Mouse (Mus musculus) MEL (cell line): ENCODE measurements around the gene Stk10. TPM values are rescaled to one million over a fixed set of nuclear protein-coding genes. Genes with fewer than 3 reads are reported as not detected.
A peak's percentile ranks its signal among the peaks of the same experiment; 100 is the strongest.

Source experiments
- DNase-seq: peaks from one replicate; pipeline ENCODE4 v3.0.0; 2011; ENCODE audit warnings: low read depth, low spot score
- H3K27ac ChIP-seq: 2 replicates; pipeline ENCODE4 v1.5.1; 2012; ENCODE audit warnings: low read depth, mild to moderate bottlenecking, control low read depth, low read length, moderate library complexity; ENCODE audit not compliant: control insufficient read depth
- H3K27me3 ChIP-seq, 2 experiments: fragments of 150-350 bp in 1 of 2; sonication (generic) in 1 of 2; 2 replicates each; pipeline ENCODE4 v1.6.1; 2012; ENCODE audit warnings: low read length in 2 of 2, mild to moderate bottlenecking in 2 of 2, improper control_type of control experiment in 1 of 2, moderate library complexity in 1 of 2; ENCODE audit not compliant: insufficient read depth in 2 of 2, control insufficient read depth in 1 of 2
- H3K36me3 ChIP-seq, 2 experiments: 2 replicates each; pipeline ENCODE4 v1.6.1; 2012 to 2014; ENCODE audit warnings: low read length in 2 of 2, improper control_type of control experiment in 1 of 2, inconsistent platforms in 1 of 2, mild to moderate bottlenecking in 1 of 2; ENCODE audit not compliant: insufficient read depth in 2 of 2, control insufficient read depth in 1 of 2
- H3K4me1 ChIP-seq, 2 experiments: fragments of 150-350 bp in 1 of 2; sonication (generic) in 1 of 2; 2 replicates each; pipeline ENCODE4 v1.6.1; 2012; ENCODE audit warnings: low read length in 2 of 2, improper control_type of control experiment in 1 of 2, mild to moderate bottlenecking in 1 of 2; ENCODE audit not compliant: insufficient read depth in 2 of 2, control insufficient read depth in 1 of 2
- H3K4me3 ChIP-seq, 2 experiments: fragments of 150-350 bp in 1 of 2; sonication (generic) in 1 of 2; 2 replicates each; pipeline ENCODE4 v1.5.1; 2012; ENCODE audit warnings: low read depth in 2 of 2, low read length in 2 of 2, mild to moderate bottlenecking in 2 of 2, moderate library complexity in 2 of 2, control low read depth in 1 of 2, improper control_type of control experiment in 1 of 2; ENCODE audit not compliant: control insufficient read depth in 1 of 2, insufficient read depth in 1 of 2
- H3K79me2 ChIP-seq: 2 replicates; pipeline ENCODE4 v1.6.1; 2012; ENCODE audit warnings: mild to moderate bottlenecking, low read length, moderate library complexity; ENCODE audit not compliant: control insufficient read depth, poor library complexity, insufficient read depth
- H3K9ac ChIP-seq: 2 replicates; pipeline ENCODE4 v1.6.1; 2012; ENCODE audit warnings: low read depth, mild to moderate bottlenecking, control low read depth, low read length, moderate library complexity; ENCODE audit not compliant: control insufficient read depth, poor library complexity, severe bottlenecking
- H3K9me3 ChIP-seq: fragments of 150-350 bp; sonication (generic); replicated peaks from 2 replicates; pipeline ENCODE4 v1.6.1; 2012; ENCODE audit warnings: mild to moderate bottlenecking, low read length, improper control_type of control experiment, moderate library complexity; ENCODE audit not compliant: insufficient read depth
- BHLHE40 ChIP-seq: IDR thresholded peaks from 2 replicates; pipeline ENCODE4 v1.6.1; 2012; ENCODE audit warnings: low read depth, mild to moderate bottlenecking, inconsistent platforms, low read length, improper control_type of control experiment, borderline replicate concordance
- CHD2 ChIP-seq: IDR thresholded peaks from 2 replicates; pipeline ENCODE4 v1.6.1; 2011; ENCODE audit warnings: low read length, improper control_type of control experiment
- E2F4 ChIP-seq: IDR thresholded peaks from 2 replicates; pipeline ENCODE4 v1.6.1; 2011; ENCODE audit warnings: low read depth, low read length, improper control_type of control experiment, borderline replicate concordance
- ELF1 ChIP-seq: IDR thresholded peaks from 2 replicates; pipeline ENCODE4 v1.6.1; 2014; ENCODE audit warnings: low read depth, mild to moderate bottlenecking, inconsistent platforms, low read length, improper control_type of control experiment, moderate library complexity
- EP300 ChIP-seq, 2 experiments: IDR thresholded peaks; 2 replicates each; pipeline ENCODE4 v1.6.1; 2011; ENCODE audit warnings: improper control_type of control experiment in 2 of 2, low read length in 2 of 2, low read depth in 1 of 2, mild to moderate bottlenecking in 1 of 2
- ETS1 ChIP-seq: IDR thresholded peaks from 2 replicates; pipeline ENCODE4 v1.6.1; 2012; ENCODE audit warnings: low read depth, mild to moderate bottlenecking, inconsistent platforms, low read length, improper control_type of control experiment, moderate library complexity
- GABPA ChIP-seq: IDR thresholded peaks from 2 replicates; pipeline ENCODE4 v1.6.1; 2012; ENCODE audit warnings: low read depth, mild to moderate bottlenecking, inconsistent platforms, low read length, improper control_type of control experiment, moderate library complexity
- GATA1 ChIP-seq: IDR thresholded peaks from 2 replicates; pipeline ENCODE4 v1.6.1; 2011; ENCODE audit warnings: low read depth, low read length, improper control_type of control experiment
- HCFC1 ChIP-seq: IDR thresholded peaks from 2 replicates; pipeline ENCODE4 v1.6.1; 2012; ENCODE audit warnings: low read depth, mild to moderate bottlenecking, inconsistent platforms, low read length, improper control_type of control experiment, moderate library complexity
- JUND ChIP-seq: IDR thresholded peaks from 2 replicates; pipeline ENCODE4 v1.6.1; 2011; ENCODE audit warnings: low read depth, mild to moderate bottlenecking, improper control_type of control experiment, low read length
- KAT2A ChIP-seq: conservative IDR thresholded peaks from 2 replicates; pipeline ENCODE4 v1.6.1; 2012; ENCODE audit warnings: low read depth, low read length, improper control_type of control experiment, inconsistent platforms
- MAFK ChIP-seq: IDR thresholded peaks from 2 replicates; pipeline ENCODE4 v1.6.1; 2011; ENCODE audit warnings: low read depth, mild to moderate bottlenecking, low read length, improper control_type of control experiment, borderline replicate concordance
- MEF2A ChIP-seq: IDR thresholded peaks from 2 replicates; pipeline ENCODE4 v1.6.1; 2014; ENCODE audit warnings: low read depth, mild to moderate bottlenecking, inconsistent platforms, low read length, improper control_type of control experiment; ENCODE audit not compliant: poor library complexity, insufficient replicate concordance, severe bottlenecking; ENCODE audit errors: extremely low read depth
- MXI1 ChIP-seq: IDR thresholded peaks from 2 replicates; pipeline ENCODE4 v1.6.1; 2011; ENCODE audit warnings: mild to moderate bottlenecking, low read depth, low read length, improper control_type of control experiment
- MYB ChIP-seq: IDR thresholded peaks from 2 replicates; pipeline ENCODE4 v1.6.1; 2011; ENCODE audit warnings: mild to moderate bottlenecking, low read depth, low read length, improper control_type of control experiment
- MYC ChIP-seq: IDR thresholded peaks from 2 replicates; pipeline ENCODE4 v1.6.1; 2011; ENCODE audit warnings: low read depth, mild to moderate bottlenecking, low read length, improper control_type of control experiment, moderate library complexity
- NELFE ChIP-seq: IDR thresholded peaks from 2 replicates; pipeline ENCODE4 v1.6.1; 2011; ENCODE audit warnings: low read depth, low read length, improper control_type of control experiment
- NRF1 ChIP-seq: IDR thresholded peaks from 2 replicates; pipeline ENCODE4 v1.6.1; 2014; ENCODE audit warnings: low read depth, mild to moderate bottlenecking, inconsistent platforms, low read length, improper control_type of control experiment, moderate library complexity; ENCODE audit not compliant: poor library complexity, insufficient read depth, severe bottlenecking
- POLR2A ChIP-seq, 2 experiments: IDR thresholded peaks; 2 replicates each; pipeline ENCODE4 v1.6.1; 2011 to 2012; ENCODE audit warnings: low read length in 2 of 2, mild to moderate bottlenecking in 2 of 2, control low read depth in 1 of 2, improper control_type of control experiment in 1 of 2, low read depth in 1 of 2, moderate library complexity in 1 of 2; ENCODE audit not compliant: control insufficient read depth in 1 of 2, insufficient read depth in 1 of 2, poor library complexity in 1 of 2
- POLR2AphosphoS2 ChIP-seq: IDR thresholded peaks from 2 replicates; pipeline ENCODE4 v1.6.1; 2011; ENCODE audit warnings: low read length, improper control_type of control experiment
- POLR2AphosphoS5 ChIP-seq: IDR thresholded peaks from 2 replicates; pipeline ENCODE4 v1.6.1; 2012; ENCODE audit warnings: low read depth, borderline replicate concordance, mild to moderate bottlenecking, inconsistent platforms, low read length, moderate library complexity, mixed read lengths
- RCOR1 ChIP-seq: IDR thresholded peaks from 2 replicates; pipeline ENCODE4 v1.6.1; 2012; ENCODE audit warnings: low read depth, mild to moderate bottlenecking, inconsistent platforms, low read length, improper control_type of control experiment
- SMC3 ChIP-seq: IDR thresholded peaks from 2 replicates; pipeline ENCODE4 v1.6.1; 2011; ENCODE audit warnings: low read depth, low read length, improper control_type of control experiment
- TAL1 ChIP-seq: IDR thresholded peaks from 2 replicates; pipeline ENCODE4 v1.6.1; 2012; ENCODE audit warnings: mild to moderate bottlenecking, inconsistent platforms, low read length, moderate library complexity, mixed read lengths
- TCF12 ChIP-seq: IDR thresholded peaks from 2 replicates; pipeline ENCODE4 v1.6.1; 2014; ENCODE audit warnings: low read depth, mild to moderate bottlenecking, inconsistent platforms, low read length, improper control_type of control experiment, moderate library complexity
- USF1 ChIP-seq: IDR thresholded peaks from 2 replicates; pipeline ENCODE4 v1.6.1; 2014; ENCODE audit warnings: low read depth, mild to moderate bottlenecking, inconsistent platforms, low read length, improper control_type of control experiment, moderate library complexity
- USF2 ChIP-seq, 2 experiments: IDR thresholded peaks; 2 replicates each; pipeline ENCODE4 v1.6.1; 2011 to 2012; ENCODE audit warnings: improper control_type of control experiment in 2 of 2, low read length in 2 of 2, borderline replicate concordance in 1 of 2, inconsistent platforms in 1 of 2, low read depth in 1 of 2, mild to moderate bottlenecking in 1 of 2; ENCODE audit not compliant: insufficient read depth in 1 of 2
- ZC3H11A ChIP-seq: IDR thresholded peaks from 2 replicates; pipeline ENCODE4 v1.6.1; 2012; ENCODE audit warnings: low read depth, mild to moderate bottlenecking, inconsistent platforms, low read length, improper control_type of control experiment
- ZKSCAN1 ChIP-seq: IDR thresholded peaks from 2 replicates; pipeline ENCODE4 v1.6.1; 2012; ENCODE audit warnings: low read depth, mild to moderate bottlenecking, inconsistent platforms, low read length, improper control_type of control experiment, moderate library complexity
- ZMIZ1 ChIP-seq: IDR thresholded peaks from 2 replicates; pipeline ENCODE4 v1.6.1; 2012; ENCODE audit warnings: low read depth, mild to moderate bottlenecking, inconsistent platforms, low read length, improper control_type of control experiment, moderate library complexity
- ZNF384 ChIP-seq: IDR thresholded peaks from 2 replicates; pipeline ENCODE4 v1.6.1; 2012; ENCODE audit warnings: low read depth, mild to moderate bottlenecking, inconsistent platforms, low read length, improper control_type of control experiment
- polyA plus RNA-seq, 2 experiments: library from polyadenylated mRNA; stranded (reverse) in 1 of 2; unstranded in 1 of 2; fragments of >175 nt in 1 of 2; fragments of >200 nt in 1 of 2; gene quantifications; 2 replicates each; pipeline versions ENCODE4 v1.2.1 to v1.2.4; 2012; ENCODE audit warnings: low replicate concordance in 2 of 2, low read depth in 1 of 2; ENCODE audit not compliant: insufficient read length in 2 of 2, insufficient read depth in 1 of 2, missing spikeins in 1 of 2
- total RNA-seq: library from RNA; depleted of rRNA; stranded (reverse); fragments of 300-350 nt; gene quantifications from 2 replicates; pipeline ENCODE4 v1.2.3, GENCODE M21; 2012

Gene Stk10
- total and polyA plus RNA-seq, 3 experiments = 10.8 to 14.4 TPM; not detected in 1

GRCm38 (mm10) chr11:32615561-32615960 lies 82.5 kb downstream of the Stk10 start:
- TF ChIP-seq MXI1 (no peak), ZNF384 (no peak), NRF1 (no peak)
- TF ChIP-seq, all 39 proteins: peak for 0
- Histone ChIP-seq H3K27ac (no peak overlapping the region), H3K9me3 (no peaks in the 10 kb centered on the region), H3K4me1 (peaks cover 4 to 7% of the 10 kb centered on the region in 2 experiments; a peak in 3 of 4 replicates), H3K27me3 (no peaks in the 10 kb centered on the region), H3K79me2 (no peaks in the 10 kb centered on the region), H3K4me3 (no peak overlapping the region), H3K9ac (no peak overlapping the region), H3K36me3 (peaks cover 0 to 8% of the 10 kb centered on the region in 2 experiments; a peak in 2 of 4 replicates)
- DNase-seq = no peak

DNA sequence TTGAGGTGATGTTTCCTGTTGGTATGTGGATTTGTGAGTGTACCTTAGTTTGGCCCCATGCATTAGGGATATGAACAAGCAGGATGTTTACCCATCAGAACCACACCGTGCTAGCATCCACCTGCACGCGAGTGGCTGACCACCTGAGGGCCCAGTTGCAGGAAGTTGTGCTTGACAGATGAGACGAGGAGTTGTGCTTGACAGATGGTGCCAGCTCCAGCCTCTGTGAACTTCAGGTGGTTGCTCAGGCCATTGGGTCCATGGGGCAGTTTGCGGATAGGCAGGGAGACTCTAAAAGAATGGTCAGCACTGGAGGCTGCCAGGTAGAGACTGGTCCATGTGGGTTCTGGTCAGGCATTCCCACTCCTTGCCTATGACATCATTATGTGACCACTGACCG lies 83.0 kb downstream of the Stk10 start:
- peaks cover 4 to 7% of the 10 kb centered on the region in 2 experiments; a peak in 3 of 4 replicates for H3K4me1 ChIP-seq
- H3K27me3 ChIP-seq = no peaks in the 10 kb centered on the region
- no peak overlapping the region for H3K27ac ChIP-seq
- H3K9me3 ChIP-seq = no peaks in the 10 kb centered on the region
- H3K79me2 ChIP-seq = no peaks in the 10 kb centered on the region
- H3K9ac ChIP-seq = no peak overlapping the region
- no peak overlapping the region for H3K4me3 ChIP-seq
- peaks cover 0 to 8% of the 10 kb centered on the region in 2 experiments; a peak in 2 of 4 replicates for H3K36me3 ChIP-seq
- peak; percentile 32 for DNase-seq
- TF ChIP-seq JUND (no peak), MYC (no peak), CHD2 (no peak), MXI1 (no peak), KAT2A (no peak), GATA1 (no peak), ELF1 (no peak), ZNF384 (no peak), POLR2A (IDR thresholded peaks at IDR 0.05; ENCODE audit: control insufficient read depth in 1 of 2, insufficient read depth in 1 of 2, low read depth in 1 of 2, low read length in 2 of 2, poor library complexity in 1 of 2) (no peak), USF2 (IDR thresholded peaks at IDR 0.05; ENCODE audit: borderline replicate concordance in 1 of 2, insufficient read depth in 1 of 2, low read depth in 1 of 2, low read length in 2 of 2) (no peak), GABPA (no peak), SMC3 (peak; percentile 71), TCF12 (0 out of 2 replicates have a peak, but pooled peaks have one; percentile 17), NRF1 (no peak), TAL1 (no peak), E2F4 (no peak), NELFE (no peak), MYB (no peak), POLR2AphosphoS5 (no peak), MAFK (no peak), HCFC1 (no peak), ZC3H11A (peak; percentile 42; the same call in 1 of the 2 replicates), MEF2A (no peak), ZKSCAN1 (no peak), USF1 (no peak), ETS1 (no peak), RCOR1 (no peak), POLR2AphosphoS2 (no peak), ZMIZ1 (no peak), EP300 (IDR thresholded peaks at IDR 0.05; ENCODE audit: low read depth in 1 of 2, low read length in 2 of 2) (no peak), BHLHE40 (no peak)
